Mouse (Mus musculus) spleen, postnatal 36 days (tissue): ENCODE measurements around the gene Parp9.
"Not testable (repeated sequence)": the region's sequence is repeated elsewhere in the genome, so short reads cannot be mapped to it uniquely, and the experiment has no call there.

Experiments used
- DNase-seq, 2 experiments: peaks; one replicate each; pipeline ENCODE4 v3.0.0; 2022; ENCODE audit warnings: low spot score in 2 of 2, mixed read lengths in 1 of 2

Gene Parp9

GRCm38 (mm10) chr16:35938211-35939151, at the start of gene Parp9, which contains the start of gene Dtx3l:
Gene Parp9 (plus strand): TSS chr16:35938470.
Gene Dtx3l (minus strand): TSS chr16:35939151.
- peak; percentile 81 to 84 for DNase-seq

- DNase-seq = no peak
Measured at GRCm38 (mm10) chr16:35888910-35889309, 49.4 kb upstream of the Parp9 start.

DNA sequence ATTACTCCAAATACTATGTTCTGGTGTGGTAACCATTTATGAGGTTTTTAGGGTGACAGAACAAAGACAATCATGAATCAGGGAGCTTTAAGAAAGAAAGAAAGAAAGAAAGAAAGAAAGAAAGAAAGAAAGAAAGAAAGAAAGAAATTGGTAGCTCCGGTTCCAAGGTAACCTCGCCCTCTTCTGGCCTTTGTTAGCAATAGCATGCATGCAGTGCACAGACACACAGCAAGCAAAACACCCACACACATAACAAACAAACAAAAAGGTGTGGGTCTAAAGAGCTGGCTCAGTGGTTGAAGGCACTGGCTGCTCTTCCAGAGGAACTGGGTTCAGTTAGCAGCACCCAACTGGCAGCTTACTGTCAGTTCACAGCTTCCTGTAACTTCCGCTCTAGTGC, 47.6 kb upstream of the Parp9 start:
- no peak for DNase-seq

DNA sequence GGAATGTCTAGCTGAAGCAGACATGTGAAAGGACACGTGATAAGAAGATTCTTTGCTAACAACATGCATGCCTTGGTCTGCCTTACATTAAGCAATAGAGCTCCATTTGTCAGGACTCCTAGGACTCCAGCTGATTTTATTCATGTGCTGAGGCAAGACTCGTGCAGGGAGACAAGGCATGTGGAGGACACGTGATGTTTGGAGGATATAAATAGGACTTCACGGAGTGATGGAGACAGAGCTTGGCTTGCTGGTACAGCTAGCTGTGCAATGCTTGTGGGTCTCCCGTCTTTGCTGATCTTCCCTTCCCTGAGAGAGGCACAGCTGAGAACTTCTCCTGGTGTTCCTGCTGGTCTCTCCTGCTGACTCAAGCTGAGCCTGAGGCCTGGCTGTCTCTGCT, 46.7 kb upstream of the Parp9 start:
- DNase-seq = not testable (repeated sequence)

- no peak for DNase-seq
Measured at GRCm38 (mm10) chr16:35894997-35895396, 43.3 kb upstream of the Parp9 start.

DNA sequence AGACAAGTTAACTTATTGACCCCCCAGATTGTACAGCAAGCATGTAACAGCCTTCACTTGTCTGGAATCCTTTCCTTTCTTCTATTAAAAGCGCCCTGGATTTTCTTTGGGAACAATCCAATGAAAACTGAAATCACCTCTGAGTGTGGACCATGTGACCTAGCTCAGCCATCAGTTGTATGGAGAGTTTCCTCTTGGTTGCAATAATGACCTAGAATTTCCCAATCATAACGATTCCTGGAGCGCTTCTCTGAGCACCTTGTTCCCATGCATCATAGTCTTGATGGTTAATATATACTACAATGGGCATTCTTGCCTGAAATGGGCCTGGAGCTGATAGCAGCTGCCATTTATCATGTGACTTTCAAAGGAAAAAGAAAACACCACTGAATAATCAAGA, 37.7 kb upstream of the Parp9 start:
- DNase-seq = no peak

- DNase-seq = peak in 1 of 2 experiments; percentile 18
Measured at GRCm38 (mm10) chr16:35903014-35903640, 35.1 kb upstream of the Parp9 start.

- DNase-seq = no peak
Measured at GRCm38 (mm10) chr16:35904121-35904736, 34.0 kb upstream of the Parp9 start.

DNA sequence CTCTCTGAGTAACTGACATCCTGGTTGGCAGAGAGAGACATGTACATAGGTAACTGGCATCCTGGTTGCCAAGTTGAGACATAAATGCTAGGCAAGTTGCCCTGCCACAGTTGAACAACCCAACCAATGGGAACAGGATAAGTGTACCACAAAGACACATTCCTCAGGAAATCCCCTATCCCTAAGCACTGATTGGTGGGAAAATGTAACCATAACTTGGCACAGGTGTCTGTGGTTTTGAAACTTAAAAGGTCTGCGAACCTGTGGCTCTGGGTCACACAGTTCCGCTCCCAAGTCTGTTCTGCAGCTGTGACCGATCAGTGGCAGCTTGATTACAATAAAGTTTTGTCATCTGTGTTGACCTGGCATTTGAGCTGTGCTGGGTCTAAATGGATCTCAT, 32.9 kb upstream of the Parp9 start:
- no peak for DNase-seq

GRCm38 (mm10) chr16:35905819-35906485, 32.3 kb upstream of the Parp9 start:
- no peak for DNase-seq

DNA sequence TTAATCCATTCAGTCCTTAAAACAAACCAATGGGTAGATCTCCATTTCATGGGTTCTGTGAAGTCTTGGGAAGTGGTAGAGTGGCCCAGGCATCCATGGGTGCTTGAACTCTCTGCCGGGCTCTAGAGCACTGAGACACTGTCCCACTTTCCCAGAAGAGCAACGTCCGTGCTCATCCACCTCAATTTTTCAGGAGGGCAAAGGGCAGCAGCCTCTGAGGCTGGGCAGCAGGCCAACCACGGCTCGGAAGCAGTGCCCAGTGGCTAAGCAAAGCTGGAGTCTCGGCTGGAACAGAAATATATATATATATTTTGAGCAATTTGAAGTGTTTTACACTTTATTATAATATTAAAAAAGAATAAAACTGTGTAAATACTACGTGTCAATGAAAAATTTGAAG, 31.4 kb upstream of the Parp9 start:
- no peak for DNase-seq

- no peak for DNase-seq
Measured at GRCm38 (mm10) chr16:35907432-35908201, 30.7 kb upstream of the Parp9 start.

DNA sequence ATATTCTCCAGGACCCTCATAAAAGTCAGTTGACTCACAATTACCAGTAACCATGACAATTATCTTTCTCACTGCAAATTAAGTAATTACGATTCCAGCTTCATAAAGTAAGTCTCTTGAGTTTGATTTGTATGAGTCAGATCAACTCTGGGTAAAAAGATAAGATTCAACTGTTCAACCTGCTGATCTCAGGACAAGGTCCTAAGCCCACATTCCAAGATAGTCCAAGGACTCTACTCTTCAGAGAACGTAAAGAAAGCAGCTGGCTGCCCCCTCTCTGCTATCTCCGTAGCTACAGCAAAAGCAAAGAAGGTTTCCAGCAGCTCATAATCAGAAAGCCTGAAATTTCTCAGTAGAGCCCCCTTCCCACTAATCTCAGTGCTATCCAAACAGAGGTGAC, 26.8 kb upstream of the Parp9 start:
- no peak for DNase-seq

DNA sequence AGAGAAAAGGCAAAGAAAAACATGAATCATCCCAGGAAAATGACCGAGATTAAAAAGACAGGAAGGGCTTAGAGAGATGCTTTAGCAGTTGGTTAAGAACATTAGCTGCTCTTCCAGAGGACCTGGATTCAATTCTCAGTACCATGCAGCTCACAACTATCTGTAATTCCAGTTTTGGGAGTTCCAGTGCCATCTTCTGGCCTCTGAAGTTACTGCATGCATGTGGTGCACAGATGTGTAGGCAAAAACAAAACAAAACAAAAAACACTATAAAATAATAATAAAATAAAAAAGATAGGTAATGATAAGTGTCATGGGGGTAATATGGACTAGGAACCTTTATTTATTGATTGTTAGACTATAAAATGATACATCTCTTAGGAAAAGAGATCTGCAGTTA, 24.7 kb upstream of the Parp9 start:
- DNase-seq = no peak

GRCm38 (mm10) chr16:35914301-35914700, 24.0 kb upstream of the Parp9 start:
- no peak for DNase-seq

DNA sequence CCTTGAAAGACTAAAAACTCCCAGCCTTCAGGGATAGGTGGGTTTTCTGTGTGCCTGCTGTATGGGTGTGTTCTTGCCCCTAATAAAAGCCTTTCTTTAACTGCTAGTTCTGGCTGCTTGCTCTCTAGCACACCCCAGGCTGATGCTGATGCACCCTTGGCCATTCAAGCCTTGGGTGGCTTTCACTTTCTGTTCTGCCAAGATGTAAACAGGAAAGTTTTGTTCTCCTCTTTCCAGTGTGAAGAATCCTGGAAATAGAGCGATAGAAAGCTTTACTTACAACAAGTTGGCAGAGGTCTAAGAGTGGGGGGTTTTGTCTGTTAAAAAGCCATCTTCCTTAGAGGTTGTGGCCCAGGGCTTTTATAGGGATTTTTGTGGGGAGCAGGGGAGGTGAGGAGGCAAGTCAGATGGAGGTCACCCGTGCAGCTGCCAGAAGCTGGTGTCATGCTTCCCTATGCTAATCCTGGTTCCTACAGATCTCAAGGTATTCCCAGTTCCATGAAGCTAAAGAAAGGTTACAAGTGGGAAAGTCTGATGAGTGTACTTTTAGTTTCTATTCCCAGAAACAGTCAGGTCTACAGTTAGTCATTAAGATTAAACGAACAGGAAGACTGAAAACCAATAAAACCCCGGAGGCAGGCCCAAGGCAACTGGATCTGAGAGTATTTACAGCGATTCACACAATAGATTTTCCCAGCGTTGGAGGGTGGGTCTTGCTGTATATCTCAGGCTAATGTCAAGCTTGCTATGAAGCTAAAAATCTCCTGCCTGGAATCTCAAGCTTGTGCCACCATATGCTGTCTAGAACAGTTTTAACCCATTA, 19.3 kb upstream of the Parp9 start:
- DNase-seq = peak; percentile 50 to 56

DNA sequence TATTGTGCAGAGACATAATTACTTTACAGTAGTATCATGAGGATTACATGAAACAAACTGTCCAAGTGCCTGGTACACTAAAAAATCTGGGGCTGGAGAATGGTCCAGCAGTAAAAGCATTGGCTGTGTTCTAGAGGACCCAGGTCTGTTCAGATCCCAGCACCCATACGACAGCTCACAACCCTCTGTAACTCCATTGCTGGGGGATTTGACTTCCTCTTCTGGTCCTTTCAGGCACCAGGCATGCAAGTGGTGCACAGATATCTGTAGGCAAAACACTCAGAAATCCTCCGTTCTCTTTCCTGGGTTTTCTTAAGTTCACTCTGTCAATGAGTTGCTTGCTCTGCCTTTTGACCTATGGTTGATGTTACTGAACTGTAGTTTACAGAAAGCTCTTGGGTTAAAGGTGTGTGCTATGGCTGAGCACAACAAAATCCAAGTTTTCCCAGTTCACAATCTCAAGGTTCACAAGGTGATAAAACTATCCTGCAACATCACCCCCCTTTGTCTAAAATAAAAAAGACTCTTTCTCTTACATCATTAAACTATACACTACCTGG, 16.5 kb upstream of the Parp9 start:
- DNase-seq = no peak

DNA sequence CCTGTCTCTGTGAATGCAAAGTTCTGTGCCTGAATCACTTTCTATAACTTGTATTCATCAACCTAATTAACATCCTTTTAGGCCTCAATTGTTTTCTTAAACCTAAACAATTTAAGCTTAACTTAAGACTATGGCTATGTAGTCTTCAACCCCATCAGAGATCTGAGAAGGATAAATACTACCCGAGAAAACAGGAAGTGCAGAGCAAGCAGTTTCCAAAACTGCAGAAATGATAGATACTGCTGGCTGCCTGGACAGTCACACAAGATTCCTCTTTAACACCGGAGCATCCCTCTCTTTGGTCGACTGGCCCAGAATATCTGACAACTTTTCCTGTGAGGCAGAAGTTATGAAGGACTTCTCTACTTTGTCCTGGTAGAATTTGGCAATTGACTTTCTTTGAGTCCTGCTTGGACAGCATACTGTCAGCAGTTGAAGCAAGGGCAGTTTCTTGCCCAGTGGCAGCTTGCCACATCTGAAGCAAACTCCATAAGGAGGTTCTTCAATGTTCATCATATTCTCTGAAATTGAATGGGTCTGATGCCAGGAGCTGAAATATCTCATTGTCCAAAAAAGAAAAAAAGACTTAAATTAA, 15.9 kb upstream of the Parp9 start:
- no peak for DNase-seq

DNA sequence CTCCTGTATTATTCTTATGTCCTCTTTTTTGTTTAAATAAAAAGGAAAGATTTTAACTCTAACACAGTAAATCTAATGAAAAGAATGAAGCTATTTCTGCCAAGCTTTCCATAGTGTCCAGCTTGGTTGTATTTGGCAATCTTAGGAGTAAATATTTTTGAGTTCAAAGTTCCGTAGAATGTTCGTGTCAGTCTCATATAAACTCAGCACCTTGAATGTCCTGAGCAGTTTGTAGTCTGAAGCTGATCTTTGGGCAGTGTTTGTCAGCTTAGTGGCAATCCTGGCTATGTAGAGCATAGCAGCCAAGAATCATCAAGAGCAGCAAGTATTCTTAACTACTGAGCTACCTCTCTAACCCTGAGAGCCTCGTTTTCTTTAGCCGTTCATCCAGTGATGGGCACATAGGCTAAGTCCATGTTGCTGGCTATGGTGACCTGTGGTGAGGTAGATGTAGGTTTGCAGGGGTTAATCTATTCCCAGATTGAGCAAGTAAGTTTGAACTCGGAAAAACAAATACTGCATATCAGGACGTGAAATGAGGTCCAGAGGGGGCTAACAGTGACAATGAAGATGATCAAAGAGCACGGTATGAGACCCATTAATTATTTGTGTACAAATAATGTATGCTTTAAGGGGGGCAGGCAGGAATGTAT, 14.6 kb upstream of the Parp9 start:
- no peak for DNase-seq
